Mouse (Mus musculus): ENCODE results near the gene Arid1b. TPM values are rescaled to one million over a fixed set of nuclear protein-coding genes. Genes with fewer than 3 reads are reported as not detected.
A peak's percentile ranks its signal among the peaks of the same experiment; 100 is the strongest.

The Arid1b gene
- polyA plus RNA-seq, 1 experiment from 2014 or later: 4.8 TPM

- no peak overlapping the region for H3K9ac ChIP-seq (ENCODE audit: low read depth, low read length)
- whole genome bisulfite sequencing: 77% methylated on average over 7 of the region's 7 CpGs
- H3K4me3 ChIP-seq (ENCODE audit: low read depth, low read length): no peak overlapping the region
- H3K27me3 ChIP-seq (replicated peaks; ENCODE audit: control insufficient read depth, insufficient read depth, low read length): no peaks in the 10 kb centered on the region
- no peak overlapping the region for H3K27ac ChIP-seq (ENCODE audit: low read depth, low read length)
- no peak overlapping the region for H3K4me2 ChIP-seq (replicated peaks; ENCODE audit: low read depth)
- peaks cover 57% of the 10 kb centered on the region for H3K36me3 ChIP-seq (ENCODE audit: control insufficient read depth, insufficient read depth)
- H3K9me3 ChIP-seq (ENCODE audit: control insufficient read depth): no peaks in the 10 kb centered on the region
- no peaks in the 10 kb centered on the region for H3K4me1 ChIP-seq (replicated peaks; ENCODE audit: control insufficient read depth, insufficient read depth, low read length)
- ATAC-seq: no peak
- TF ChIP-seq CTCF (IDR thresholded peaks at IDR 0.05; ENCODE audit: low read depth): peak; percentile 55
These were observed 322.4 kb downstream of the Arid1b start for GRCm38 (mm10) chr17:5316489-5316888.

GRCm38 (mm10) chr17:5321589-5322225 is 327.6 kb downstream of the Arid1b start:
- ATAC-seq: peak; percentile 58

DNA sequence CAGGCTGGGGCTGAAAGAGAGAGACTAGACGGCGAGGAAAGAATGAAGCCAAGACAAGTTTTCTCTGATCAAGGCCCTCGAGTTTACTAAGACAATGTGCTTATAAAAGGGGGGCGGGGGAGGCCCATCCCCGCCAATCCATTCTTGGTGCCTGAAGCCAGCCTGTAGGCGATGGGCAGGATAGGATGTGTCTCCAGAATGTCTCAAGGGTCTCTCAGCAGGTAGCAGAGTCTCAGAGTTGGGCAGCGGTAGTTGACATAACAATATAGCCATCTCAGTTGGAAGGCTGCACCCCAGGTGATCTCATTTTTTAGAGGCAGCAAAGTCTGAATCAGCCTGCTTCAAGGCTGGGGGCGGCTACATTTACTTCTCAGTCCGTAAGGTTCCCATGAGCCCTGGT is 328.5 kb downstream of the Arid1b start:
- Histone ChIP-seq H3K36me3 (ENCODE audit: control insufficient read depth, insufficient read depth) (peaks cover 56% of the 10 kb centered on the region), H3K27ac (ENCODE audit: low read depth, low read length) (no peak overlapping the region), H3K27me3 (replicated peaks; ENCODE audit: control insufficient read depth, insufficient read depth, low read length) (no peaks in the 10 kb centered on the region), H3K4me3 (ENCODE audit: low read depth, low read length) (no peak overlapping the region), H3K9ac (ENCODE audit: low read depth, low read length) (no peak overlapping the region), H3K4me2 (replicated peaks; ENCODE audit: low read depth) (no peak overlapping the region), H3K4me1 (replicated peaks; ENCODE audit: control insufficient read depth, insufficient read depth, low read length) (peaks cover 3% of the 10 kb centered on the region; the same call in 1 of the 2 replicates), H3K9me3 (ENCODE audit: control insufficient read depth) (no peaks in the 10 kb centered on the region)
- TF ChIP-seq CTCF (IDR thresholded peaks at IDR 0.05; ENCODE audit: low read depth): no peak
- WGBS: 80% methylated on average over 9 of the region's 9 CpGs
- ATAC-seq: no peak

More at GRCm38 (mm10) chr17:5321589-5322225, 327.6 kb downstream of the Arid1b start:
- peak; percentile 60 for TF ChIP-seq CTCF (IDR thresholded peaks at IDR 0.05; ENCODE audit: low read depth)
- peaks cover 3% of the 10 kb centered on the region; the same call in 1 of the 2 replicates for H3K4me1 ChIP-seq (replicated peaks; ENCODE audit: control insufficient read depth, insufficient read depth, low read length)
- H3K9me3 ChIP-seq (ENCODE audit: control insufficient read depth): no peaks in the 10 kb centered on the region
- WGBS: 54% methylated on average over 8 of the region's 8 CpGs
- H3K9ac ChIP-seq (ENCODE audit: low read depth, low read length): no peak overlapping the region
- H3K4me2 ChIP-seq (replicated peaks; ENCODE audit: low read depth): no peak overlapping the region
- H3K4me3 ChIP-seq (ENCODE audit: low read depth, low read length): no peak overlapping the region
- H3K36me3 ChIP-seq (ENCODE audit: control insufficient read depth, insufficient read depth): peaks cover 48% of the 10 kb centered on the region
- no peak overlapping the region for H3K27ac ChIP-seq (ENCODE audit: low read depth, low read length)
- no peaks in the 10 kb centered on the region for H3K27me3 ChIP-seq (replicated peaks; ENCODE audit: control insufficient read depth, insufficient read depth, low read length)

- Histone ChIP-seq H3K9ac (ENCODE audit: low read depth, low read length) (no peak overlapping the region), H3K9me3 (ENCODE audit: control insufficient read depth) (no peaks in the 10 kb centered on the region), H3K36me3 (ENCODE audit: control insufficient read depth, insufficient read depth) (peaks cover 60% of the 10 kb centered on the region), H3K4me1 (replicated peaks; ENCODE audit: control insufficient read depth, insufficient read depth, low read length) (peaks cover 3% of the 10 kb centered on the region; the same call in 1 of the 2 replicates), H3K27me3 (replicated peaks; ENCODE audit: control insufficient read depth, insufficient read depth, low read length) (no peaks in the 10 kb centered on the region), H3K4me2 (replicated peaks; ENCODE audit: low read depth) (no peak overlapping the region), H3K27ac (ENCODE audit: low read depth, low read length) (no peak overlapping the region), H3K4me3 (ENCODE audit: low read depth, low read length) (no peak overlapping the region)
- no peak for TF ChIP-seq CTCF (IDR thresholded peaks at IDR 0.05; ENCODE audit: low read depth)
- WGBS: 6% methylated on average over 1 of the region's 1 CpGs
- ATAC-seq: no peak
These were observed 329.6 kb downstream of the Arid1b start for GRCm38 (mm10) chr17:5323746-5324145.

DNA sequence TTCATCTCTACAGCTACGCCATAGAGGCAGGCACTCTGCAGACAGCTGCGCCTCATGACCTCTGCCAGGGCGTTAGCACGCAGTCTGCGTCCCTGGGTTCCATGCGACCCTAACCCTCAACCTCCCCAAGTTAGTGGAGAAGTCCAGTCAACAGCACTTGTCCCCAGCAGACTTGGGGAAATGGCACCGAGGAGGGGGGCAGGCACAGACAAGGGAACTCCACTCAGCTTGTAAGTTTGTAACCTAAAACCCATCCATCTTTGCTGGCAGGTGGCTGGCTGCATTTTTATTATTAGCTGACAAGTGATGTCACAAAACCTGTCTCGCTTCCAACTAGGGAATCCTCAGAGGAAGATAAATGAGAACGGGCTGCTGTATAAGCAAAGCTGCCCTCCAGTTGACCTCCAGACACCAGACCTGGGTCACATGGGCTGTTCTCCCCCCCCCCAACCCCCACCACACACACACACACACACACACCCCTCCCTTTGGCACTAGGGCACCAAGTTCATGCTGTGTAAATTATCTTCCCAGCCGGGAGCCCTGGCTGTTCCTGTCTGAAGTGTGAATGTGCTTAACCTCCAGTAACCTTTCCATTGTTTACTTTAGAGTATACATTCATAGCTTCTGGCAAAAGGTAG is 330.2 kb downstream of the Arid1b start:
- ATAC-seq: peak; percentile 66
- Histone ChIP-seq H3K36me3 (ENCODE audit: control insufficient read depth, insufficient read depth) (peaks cover 59% of the 10 kb centered on the region), H3K9me3 (ENCODE audit: control insufficient read depth) (no peaks in the 10 kb centered on the region), H3K27ac (ENCODE audit: low read depth, low read length) (no peak overlapping the region), H3K4me2 (replicated peaks; ENCODE audit: low read depth) (no peak overlapping the region), H3K4me3 (ENCODE audit: low read depth, low read length) (no peak overlapping the region), H3K9ac (ENCODE audit: low read depth, low read length) (no peak overlapping the region), H3K27me3 (replicated peaks; ENCODE audit: control insufficient read depth, insufficient read depth, low read length) (no peaks in the 10 kb centered on the region), H3K4me1 (replicated peaks; ENCODE audit: control insufficient read depth, insufficient read depth, low read length) (peaks cover 3% of the 10 kb centered on the region; the same call in 1 of the 2 replicates)
- TF ChIP-seq CTCF (IDR thresholded peaks at IDR 0.05; ENCODE audit: low read depth): no peak
- WGBS: 25% methylated on average over 10 of the region's 10 CpGs

- no peak overlapping the region for H3K27ac ChIP-seq (ENCODE audit: low read depth, low read length)
- no peaks in the 10 kb centered on the region for H3K9me3 ChIP-seq (ENCODE audit: control insufficient read depth)
- TF ChIP-seq CTCF (IDR thresholded peaks at IDR 0.05; ENCODE audit: low read depth): no peak
- no peak overlapping the region for H3K4me2 ChIP-seq (replicated peaks; ENCODE audit: low read depth)
- no peaks in the 10 kb centered on the region for H3K27me3 ChIP-seq (replicated peaks; ENCODE audit: control insufficient read depth, insufficient read depth, low read length)
- no peak overlapping the region for H3K4me3 ChIP-seq (ENCODE audit: low read depth, low read length)
- H3K9ac ChIP-seq (ENCODE audit: low read depth, low read length): no peak overlapping the region
- 72% methylated on average over 7 of the region's 7 CpGs for WGBS
- peaks cover 46% of the 10 kb centered on the region for H3K36me3 ChIP-seq (ENCODE audit: control insufficient read depth, insufficient read depth)
- peaks cover 3% of the 10 kb centered on the region; the same call in 1 of the 2 replicates for H3K4me1 ChIP-seq (replicated peaks; ENCODE audit: control insufficient read depth, insufficient read depth, low read length)
- ATAC-seq: no peak
These were observed 332.6 kb downstream of the Arid1b start for GRCm38 (mm10) chr17:5326689-5327088.

All from intestine, postnatal 0 days (tissue).